Comparison of ENCODE assay signal across 9 mouse cellular contexts in genomic region chr13:41248751-41249520, GRCm38 (mm10). TPM values are rescaled to one million over a fixed set of nuclear protein-coding genes. Genes with fewer than 3 reads are reported as not detected.
DNase-seq lines count a peak whose midpoint lies in the region; ATAC-seq lines count a peak whose summit lies in the region.
"Had no signal": no experiment of that assay in that cellular context is flagged by ENCODE, and none has a peak within 500 bp of the region (broad histone marks: within the 10 kb centered on the region; RNA-seq: fewer than 3 reads in every experiment).

No protein-coding gene starts in this region.

- WGBS in lung, embryonic 15.5 days, result 37% methylated on average over 12 of the region's 12 CpGs
- WGBS in neural tube, embryonic 14.5 days, result 37% methylated on average over 12 of the region's 12 CpGs

- H3K27ac ChIP-seq in lung, embryonic 15.5 days, result no peak overlapping the region
- 0 out of 2 replicates have a peak overlapping the region, but pooled peaks have one; percentile 13 for H3K27ac ChIP-seq in neural tube, embryonic 14.5 days (ENCODE audit: low read depth, low read length)

- peak overlapping the region; percentile 45 for H3K9ac ChIP-seq in lung, embryonic 15.5 days
- peak overlapping the region; percentile 26; the same call in 1 of the 2 replicates for H3K9ac ChIP-seq in neural tube, embryonic 14.5 days (replicated peaks; ENCODE audit: low read depth, low read length)

- ATAC-seq in lung, embryonic 15.5 days (ENCODE audit: borderline replicate concordance, extremely low read depth, low FRiP score, low TSS enrichment), result no peak
- peak; percentile 11; the same call in 1 of the 2 replicates for ATAC-seq in neural tube, embryonic 14.5 days (ENCODE audit: low read depth)

- peak overlapping the region; percentile 88 for H3K4me3 ChIP-seq in lung, embryonic 15.5 days
- peak overlapping the region; percentile 77 for H3K4me3 ChIP-seq in neural tube, embryonic 14.5 days (ENCODE audit: low read depth, low read length)

- H3K36me3 ChIP-seq in lung, embryonic 15.5 days, result no peaks in the 10 kb centered on the region
- no peaks in the 10 kb centered on the region for H3K36me3 ChIP-seq in neural tube, embryonic 14.5 days (ENCODE audit: control insufficient read depth, insufficient read depth, low read length)

- peak; percentile 49 for DNase-seq in adrenal gland, postnatal 10 days
- no peak for DNase-seq in adrenal gland, adult 2 months
- no peak for DNase-seq in lung, postnatal 14 days
- peak; percentile 38 to 66 for DNase-seq in frontal cortex, postnatal 10 days (ENCODE audit: low spot score in 2 of 2)
- DNase-seq in liver, result peak; percentile 63
- DNase-seq in layer of hippocampus, postnatal 25 days (ENCODE audit: extremely low spot score in 1 of 2, low spot score in 1 of 2), result no peak

- H3K9me3 ChIP-seq in lung, embryonic 15.5 days, result no peaks in the 10 kb centered on the region
- no peaks in the 10 kb centered on the region for H3K9me3 ChIP-seq in neural tube, embryonic 14.5 days (ENCODE audit: control insufficient read depth, low read length)

- H3K27me3 ChIP-seq in lung, embryonic 15.5 days, result no peaks in the 10 kb centered on the region
- no peaks in the 10 kb centered on the region for H3K27me3 ChIP-seq in neural tube, embryonic 14.5 days (ENCODE audit: control insufficient read depth, insufficient read depth, low read length)

- H3K4me2 ChIP-seq in lung, embryonic 15.5 days, result peak overlapping the region; percentile 85
- peak overlapping the region; percentile 43 for H3K4me2 ChIP-seq in neural tube, embryonic 14.5 days (ENCODE audit: low read depth, low read length)

- H3K4me1 ChIP-seq in lung, embryonic 15.5 days, result peaks cover 22% of the 10 kb centered on the region
- no peaks in the 10 kb centered on the region for H3K4me1 ChIP-seq in neural tube, embryonic 14.5 days (ENCODE audit: control insufficient read depth, insufficient read depth, low read length)

RNA-seq across cellular contexts. Expression of gene Smim13, which starts 0.7 kb away (rescaled TPM):
- total RNA-seq in adrenal gland, postnatal 10 days (2021), result 10 to 100 TPM; 14.7 to 16.4 TPM
- 10 to 100 TPM in 1 of 2 experiments, 1 to 10 TPM in 1; 9.7 to 11.0 TPM for total RNA-seq in adrenal gland, adult 2 months (2021)
- polyA plus RNA-seq in adrenal gland, adult 2 months (2012; rRNA removed), result 6.2 and 8.1 TPM in 2 replicates
- polyA plus RNA-seq in lung, embryonic 15.5 days (2015; fragmentation: Nextera tagmentation; extraction: Ambion mirVana), result 11.8 and 12.7 TPM in 2 replicates
- polyA plus RNA-seq in neural tube, embryonic 14.5 days (2014; fragmentation: Nextera tagmentation; extraction: Ambion mirVana), result 30.0 and 31.7 TPM in 2 replicates
- 100 to 1,000 TPM; 140 to 149 TPM for total RNA-seq in layer of hippocampus, postnatal 25 days (2021)

RNA-seq across cellular contexts. Expression of gene Gm17364, which starts 24.8 kb away (rescaled TPM):
- total RNA-seq in adrenal gland, postnatal 10 days (2021), result not detected
- total RNA-seq in adrenal gland, adult 2 months (2021), result not detected
- polyA plus RNA-seq in adrenal gland, adult 2 months (2012; rRNA removed), result not detected in 2 replicates
- not detected in 2 replicates for polyA plus RNA-seq in lung, embryonic 15.5 days (2015; fragmentation: Nextera tagmentation; extraction: Ambion mirVana)
- polyA plus RNA-seq in neural tube, embryonic 14.5 days (2014; fragmentation: Nextera tagmentation; extraction: Ambion mirVana), result not detected in 2 replicates
- total RNA-seq in layer of hippocampus, postnatal 25 days (2021), result not detected
- polyA plus RNA-seq: large intestine, adult 2 months had no signal

RNA-seq across cellular contexts. Expression of gene Elovl2, which starts 28.7 kb away (rescaled TPM):
- total RNA-seq in adrenal gland, postnatal 10 days (2021), result 10 to 100 TPM; 31.3 to 82.7 TPM
- 1 to 10 TPM in 1 of 2 experiments, under 1 TPM in 1; 0.35 to 1.2 TPM for total RNA-seq in adrenal gland, adult 2 months (2021)
- polyA plus RNA-seq in adrenal gland, adult 2 months (2012; rRNA removed), result 0.04 and 0.07 TPM in 2 replicates
- 3.5 and 4.3 TPM in 2 replicates for polyA plus RNA-seq in lung, embryonic 15.5 days (2015; fragmentation: Nextera tagmentation; extraction: Ambion mirVana)
- 43.5 and 45.3 TPM in 2 replicates for polyA plus RNA-seq in neural tube, embryonic 14.5 days (2014; fragmentation: Nextera tagmentation; extraction: Ambion mirVana)
- total RNA-seq in layer of hippocampus, postnatal 25 days (2021), result 10 to 100 TPM; 21.9 to 22.4 TPM

Comparison
In these comparisons a context has a peak if more than half of its experiments do, and no peak if none do; other contexts are left out.
1. DNase-seq: peak in adrenal gland, postnatal 10 days (single experiment), frontal cortex, postnatal 10 days (2 of 2) and liver (single experiment); none in adrenal gland, adult 2 months (single experiment), lung, postnatal 14 days (single experiment) and layer of hippocampus, postnatal 25 days (0 of 2).
2. RNA of gene Elovl2, which starts 28.7 kb away (total RNA-seq): 31.3 to 82.7 TPM in adrenal gland, postnatal 10 days and 21.9 to 22.4 TPM in layer of hippocampus, postnatal 25 days; 0.35 to 1.2 TPM in adrenal gland, adult 2 months; every median in the first group is over 10 times any median in the second.
3. RNA of gene Smim13, which starts 0.7 kb away (total RNA-seq): 140 to 149 TPM in layer of hippocampus, postnatal 25 days; 14.7 to 16.4 TPM in adrenal gland, postnatal 10 days and 9.7 to 11.0 TPM in adrenal gland, adult 2 months; every median in the first group is over 4 times any median in the second.